Mouse (Mus musculus): ENCODE data around the gene Stradb. TPM values are rescaled to one million over a fixed set of nuclear protein-coding genes. Genes with fewer than 3 reads are reported as not detected.

The Stradb gene
- polyA plus RNA-seq, 1 experiment from 2014 or later, result 108 TPM

Other genes with a start within 250 kb of the Stradb start
- gene Casp8, start 178.1 kb upstream of the Stradb start, polyA plus RNA-seq (2015; fragmentation: Nextera tagmentation; extraction: Ambion mirVana), result 6.2 and 6.9 TPM in 2 replicates
- 15.0 and 18.7 TPM in 2 replicates for gene Trak2, start 92 bp upstream of the Stradb start, polyA plus RNA-seq (2015; fragmentation: Nextera tagmentation; extraction: Ambion mirVana)
- not detected in 2 replicates for gene C2cd6, start 121.4 kb downstream of the Stradb start, polyA plus RNA-seq (2015; fragmentation: Nextera tagmentation; extraction: Ambion mirVana)
- 44.2 and 51.0 TPM in 2 replicates for gene Tmem237, start 146.9 kb downstream of the Stradb start, polyA plus RNA-seq (2015; fragmentation: Nextera tagmentation; extraction: Ambion mirVana)
- 0.61 and 0.84 TPM in 2 replicates for gene Mpp4, start 189.9 kb downstream of the Stradb start, polyA plus RNA-seq (2015; fragmentation: Nextera tagmentation; extraction: Ambion mirVana)

Data from hindbrain, embryonic 16.5 days (tissue).